Mouse (Mus musculus): ENCODE data around the gene Prkaa2. TPM values are rescaled to one million over a fixed set of nuclear protein-coding genes. Genes with fewer than 3 reads are reported as not detected.

Prkaa2 gene
- 0.50 and 0.52 TPM in 2 replicates for polyA plus RNA-seq (2015; fragmentation: Nextera tagmentation; extraction: Ambion mirVana)

DNA sequence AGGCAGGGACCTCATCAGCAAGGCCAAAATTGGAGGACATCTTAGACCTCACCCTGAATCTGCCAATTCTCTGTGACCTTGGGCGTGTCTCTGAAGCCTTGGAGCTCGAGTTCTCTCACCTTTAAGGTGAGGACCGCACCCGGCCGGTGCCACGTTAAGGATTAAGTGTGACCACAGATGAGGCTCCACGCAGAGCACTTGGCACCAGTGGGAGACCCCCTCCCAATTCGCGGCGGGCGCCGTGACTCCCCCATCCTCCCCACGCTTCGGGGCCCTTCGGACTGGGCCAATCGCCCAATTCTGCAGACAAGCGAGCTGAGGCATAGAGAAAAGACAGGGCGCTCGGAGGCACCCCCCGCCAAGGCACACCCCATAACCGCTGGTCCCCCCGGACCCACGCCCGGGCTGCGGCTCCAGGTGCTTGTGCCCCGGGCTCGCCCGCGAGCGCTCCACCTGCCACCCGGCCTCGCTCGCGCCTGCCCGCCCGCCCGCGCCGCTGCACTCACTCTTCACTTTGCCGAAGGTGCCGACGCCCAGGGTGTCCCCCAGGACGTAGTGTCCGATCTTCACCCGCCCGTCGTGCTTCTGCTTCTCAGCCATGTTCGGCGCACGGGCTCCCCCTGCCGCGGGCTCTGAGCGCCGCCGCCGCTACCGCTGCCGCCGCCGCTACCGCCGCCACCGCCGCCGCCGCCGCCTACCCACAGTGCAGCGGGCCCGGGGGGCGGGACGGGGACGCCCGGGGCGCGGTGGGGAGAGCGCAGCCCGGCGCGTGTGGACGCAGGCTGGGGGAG, at the start of gene Prkaa2:
Prkaa2 (minus strand) TSS at position 692 of the 791 bp plus-strand sequence.
- ATAC-seq (ENCODE audit: insufficient read depth), result peak; percentile 64
- Histone ChIP-seq H3K36me3 (replicated peaks) (no peaks in the 10 kb centered on the region), H3K4me2 (peak within 1 kb of the TSS; percentile 70), H3K9me3 (replicated peaks) (no peaks in the 10 kb centered on the region), H3K9ac (peak within 1 kb of the TSS; percentile 37), H3K4me3 (replicated peaks) (peak within 1 kb of the TSS; percentile 56), H3K4me1 (replicated peaks) (0 out of 2 replicates have a peak, but pooled peaks cover 3% of the 10 kb centered on the region), H3K27ac (replicated peaks) (no peak within 1 kb of the TSS), H3K27me3 (peaks cover 37% of the 10 kb centered on the region)
- 2% methylated on average over 75 of the region's 80 CpGs for WGBS (ENCODE audit: insufficient replicate concordance)

DNA sequence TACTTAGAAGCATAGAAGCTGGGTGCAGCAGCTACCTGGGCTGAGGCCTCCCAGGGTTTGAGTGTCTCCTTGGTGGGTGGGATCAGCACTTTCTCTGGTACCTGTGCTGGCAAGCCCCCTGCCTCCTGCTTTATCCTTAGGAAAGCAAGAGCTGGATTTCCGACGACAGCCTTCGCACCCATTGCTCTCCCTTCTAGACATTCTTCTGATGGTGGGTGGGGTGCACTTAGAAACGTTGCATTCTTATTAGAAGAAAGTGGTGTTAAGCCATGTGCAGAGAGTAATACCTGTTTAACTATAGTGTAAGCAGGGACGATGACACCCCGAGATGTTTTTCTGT, 49.8 kb upstream of the Prkaa2 start:
- Histone ChIP-seq H3K9ac (no peak overlapping the region), H3K4me1 (replicated peaks) (0 out of 2 replicates have a peak, but pooled peaks cover 7% of the 10 kb centered on the region)

DNA sequence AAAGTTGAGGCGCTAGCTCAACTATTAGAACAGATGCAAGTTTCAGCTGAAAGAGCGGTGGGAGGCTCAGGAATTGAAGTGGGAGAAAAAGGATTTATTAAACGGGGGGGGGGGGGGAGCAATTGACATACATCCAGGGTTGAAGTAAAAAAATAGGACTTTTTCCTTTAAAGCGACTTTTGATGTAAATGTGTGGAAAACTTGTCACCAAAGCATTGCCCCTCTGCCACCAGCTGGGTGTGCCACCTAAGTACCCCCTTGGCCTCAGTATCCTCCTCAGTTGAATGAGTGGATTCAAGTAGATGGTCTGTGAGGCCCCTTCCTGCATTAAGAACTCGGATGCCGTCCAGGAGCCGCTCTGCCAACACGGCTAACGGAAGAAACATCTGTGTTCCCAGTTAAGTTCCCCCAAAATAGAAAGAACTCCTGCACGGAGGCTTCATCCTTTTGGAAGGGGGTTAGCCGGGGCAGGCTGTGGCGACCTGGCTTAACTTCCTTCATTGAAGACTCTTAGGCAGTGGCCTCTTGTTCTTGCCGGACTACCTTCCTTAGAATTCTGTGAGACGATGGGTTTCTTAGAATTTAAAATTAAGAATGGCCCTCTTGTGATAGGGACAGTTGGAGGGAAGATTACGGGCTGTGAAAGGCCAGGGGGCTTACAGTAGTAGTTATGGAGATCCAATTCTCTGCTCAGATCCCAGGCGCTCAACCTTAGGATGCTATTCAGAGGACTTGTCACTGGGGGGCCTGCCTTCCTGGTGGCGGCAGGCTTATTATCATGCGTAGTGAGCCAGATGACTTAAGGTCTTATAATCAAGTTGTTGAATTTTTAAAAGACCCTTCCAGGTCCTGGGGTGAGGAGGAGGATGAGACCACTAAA, 49.2 kb upstream of the Prkaa2 start:
- Histone ChIP-seq H3K9me3 (replicated peaks) (no peaks in the 10 kb centered on the region), H3K4me2 (peak overlapping the region; percentile 60), H3K4me3 (replicated peaks) (peak overlapping the region; percentile 62), H3K9ac (peak overlapping the region; percentile 39; the same call in 1 of the 2 replicates), H3K4me1 (replicated peaks) (0 out of 2 replicates have a peak, but pooled peaks cover 6% of the 10 kb centered on the region), H3K36me3 (replicated peaks) (no peaks in the 10 kb centered on the region), H3K27me3 (peaks cover 37% of the 10 kb centered on the region), H3K27ac (replicated peaks) (0 out of 2 replicates have a peak overlapping the region, but pooled peaks have one; percentile 75)
- ATAC-seq (ENCODE audit: insufficient read depth), result no peak
- WGBS (ENCODE audit: insufficient replicate concordance), result 10% methylated on average over 18 of the region's 18 CpGs

More for the DNA sequence above, 49.8 kb upstream of the Prkaa2 start:
- H3K4me3 ChIP-seq (replicated peaks), result peak overlapping the region; percentile 62
- 30% methylated on average over 6 of the region's 6 CpGs for WGBS (ENCODE audit: insufficient replicate concordance)
- H3K27ac ChIP-seq (replicated peaks), result no peak overlapping the region
- H3K4me2 ChIP-seq, result peak overlapping the region; percentile 60
- H3K9me3 ChIP-seq (replicated peaks), result no peaks in the 10 kb centered on the region
- H3K27me3 ChIP-seq, result peaks cover 37% of the 10 kb centered on the region
- no peak for ATAC-seq (ENCODE audit: insufficient read depth)
- no peaks in the 10 kb centered on the region for H3K36me3 ChIP-seq (replicated peaks)

DNA sequence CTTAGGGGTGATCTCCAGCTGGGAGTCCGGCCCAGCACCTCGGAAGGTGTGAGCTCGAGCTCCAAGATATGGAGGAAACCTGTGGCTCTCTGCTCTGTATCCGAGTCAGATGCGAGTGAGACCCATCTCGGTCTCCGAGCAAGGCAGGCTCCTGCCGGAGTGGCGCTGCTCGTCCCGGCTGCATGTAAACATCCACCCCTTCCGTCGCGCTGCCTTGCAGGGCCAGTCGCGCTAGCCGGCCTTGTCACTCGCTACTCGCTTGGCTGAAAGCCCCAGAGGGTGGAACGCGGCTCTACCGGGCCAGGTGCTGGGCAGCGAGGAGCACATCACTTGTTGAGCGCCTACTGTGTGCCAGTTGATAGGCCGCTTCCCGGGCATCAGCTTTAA, 48.5 kb upstream of the Prkaa2 start:
- Histone ChIP-seq H3K4me3 (replicated peaks) (peak overlapping the region; percentile 62), H3K9me3 (replicated peaks) (no peaks in the 10 kb centered on the region), H3K4me2 (peak overlapping the region; percentile 60), H3K36me3 (replicated peaks) (no peaks in the 10 kb centered on the region), H3K4me1 (replicated peaks) (0 out of 2 replicates have a peak, but pooled peaks cover 4% of the 10 kb centered on the region), H3K27me3 (peaks cover 37% of the 10 kb centered on the region), H3K27ac (replicated peaks) (peak overlapping the region; percentile 75), H3K9ac (peak overlapping the region; percentile 49)
- 0% methylated on average over 26 of the region's 26 CpGs for WGBS (ENCODE audit: insufficient replicate concordance)
- peak; percentile 46; the same call in 1 of the 2 replicates for ATAC-seq (ENCODE audit: insufficient read depth)

DNA sequence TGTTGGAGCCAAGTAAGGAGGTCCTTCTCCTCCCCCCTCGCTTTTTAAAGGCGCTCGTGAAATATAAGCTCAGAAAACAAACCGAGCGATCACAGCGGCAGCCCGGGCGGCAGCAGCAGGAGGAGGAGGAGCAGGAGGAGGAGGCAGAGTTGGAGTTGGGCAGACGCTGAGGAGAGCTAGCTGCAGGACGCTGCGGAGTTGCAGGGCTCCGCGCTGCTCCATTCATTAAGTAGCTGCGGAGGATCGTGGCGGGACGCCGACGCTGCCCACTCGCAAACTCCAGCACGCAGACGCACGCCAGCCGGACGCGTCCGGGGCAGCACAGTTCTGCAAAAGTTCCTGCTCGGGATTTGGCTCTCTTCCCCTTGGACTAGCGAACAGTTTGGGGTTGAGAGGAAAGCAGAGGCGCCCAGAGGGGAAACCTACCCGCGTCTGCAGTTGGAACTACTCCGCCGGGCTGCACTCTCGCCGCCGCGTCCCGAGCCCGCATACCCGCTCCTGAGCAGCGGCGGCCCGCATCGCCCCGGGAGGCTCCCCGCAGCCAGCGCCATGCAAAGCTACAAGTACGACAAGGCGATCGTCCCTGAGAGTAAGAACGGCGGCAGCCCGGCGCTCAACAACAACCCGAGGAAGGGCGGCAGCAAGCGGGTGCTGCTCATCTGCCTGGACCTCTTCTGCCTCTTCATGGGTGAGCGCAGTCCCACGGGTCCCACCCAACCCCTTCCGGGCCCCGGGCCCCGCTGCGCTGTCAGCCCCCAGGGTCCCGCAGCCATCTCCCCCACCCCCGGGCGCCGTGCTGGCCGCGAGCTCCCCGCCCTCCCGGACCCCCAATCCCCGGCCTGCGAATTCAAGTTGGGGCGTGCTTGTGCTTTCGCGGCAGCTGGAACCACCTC, 47.8 kb upstream of the Prkaa2 start, which contains the start of gene Plpp3:
Plpp3 (plus strand) TSS at position 72 of the 893 bp plus-strand sequence.
- Histone ChIP-seq H3K4me1 (replicated peaks) (0 out of 2 replicates have a peak, but pooled peaks cover 2% of the 10 kb centered on the region), H3K9me3 (replicated peaks) (no peaks in the 10 kb centered on the region), H3K9ac (peak within 1 kb of the TSS; percentile 49), H3K4me2 (peak within 1 kb of the TSS; percentile 60), H3K27me3 (peaks cover 37% of the 10 kb centered on the region), H3K4me3 (replicated peaks) (peak within 1 kb of the TSS; percentile 62), H3K27ac (replicated peaks) (peak within 1 kb of the TSS; percentile 75), H3K36me3 (replicated peaks) (no peaks in the 10 kb centered on the region)
- under 1% methylated on average over 77 of the region's 77 CpGs for WGBS (ENCODE audit: insufficient replicate concordance)
- peak; percentile 63 for ATAC-seq (ENCODE audit: insufficient read depth)

DNA sequence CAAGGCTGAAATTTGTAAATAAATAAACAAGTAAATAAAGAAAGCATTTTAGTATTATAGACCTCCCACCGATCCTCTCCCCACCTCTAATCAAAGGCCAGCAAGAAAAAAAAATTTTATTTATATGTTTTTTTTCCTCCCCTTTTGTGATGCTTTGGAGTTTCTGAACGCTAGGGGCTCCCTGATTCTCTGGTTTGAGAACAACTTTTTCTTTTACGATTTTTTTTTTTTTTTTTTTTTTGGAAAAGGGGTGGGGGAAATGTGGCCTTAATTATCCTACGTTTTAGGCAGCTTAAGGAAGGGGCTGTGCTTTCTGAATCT, 47.2 kb upstream of the Prkaa2 start:
- Histone ChIP-seq H3K27me3 (peaks cover 37% of the 10 kb centered on the region), H3K4me2 (peak overlapping the region; percentile 60), H3K9ac (no peak overlapping the region), H3K4me3 (replicated peaks) (peak overlapping the region; percentile 62), H3K36me3 (replicated peaks) (no peaks in the 10 kb centered on the region), H3K27ac (replicated peaks) (peak overlapping the region; percentile 75; the same call in 1 of the 2 replicates), H3K4me1 (replicated peaks) (no peaks in the 10 kb centered on the region), H3K9me3 (replicated peaks) (no peaks in the 10 kb centered on the region)
- ATAC-seq (ENCODE audit: insufficient read depth), result no peak
- under 1% methylated on average over 4 of the region's 4 CpGs for WGBS (ENCODE audit: insufficient replicate concordance)

DNA sequence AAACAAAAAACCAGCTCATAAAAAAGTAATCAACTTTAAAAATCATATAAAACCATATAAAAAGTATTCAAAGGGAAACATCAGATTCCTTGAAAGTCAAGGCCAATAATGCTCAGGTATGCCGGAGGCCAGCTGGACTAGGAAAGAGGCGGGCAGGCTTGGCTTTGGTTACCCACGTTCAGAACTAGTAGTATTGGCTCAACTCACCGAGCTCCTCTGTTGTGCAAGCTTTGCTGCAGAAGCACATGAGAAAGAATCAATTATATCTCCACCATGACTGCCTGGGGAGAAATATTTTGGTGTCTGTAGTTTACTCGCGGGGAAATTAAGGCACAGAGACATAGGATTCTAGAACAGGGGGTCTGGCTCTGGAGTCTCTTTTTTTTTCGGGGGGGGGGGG, 46.6 kb upstream of the Prkaa2 start:
- Histone ChIP-seq H3K27me3 (peaks cover 37% of the 10 kb centered on the region), H3K36me3 (replicated peaks) (no peaks in the 10 kb centered on the region), H3K4me3 (replicated peaks) (no peak overlapping the region), H3K9ac (no peak overlapping the region), H3K9me3 (replicated peaks) (no peaks in the 10 kb centered on the region), H3K4me1 (replicated peaks) (no peaks in the 10 kb centered on the region), H3K4me2 (no peak overlapping the region), H3K27ac (replicated peaks) (no peak overlapping the region)
- ATAC-seq (ENCODE audit: insufficient read depth), result no peak
- 55% methylated on average over 7 of the region's 7 CpGs for WGBS (ENCODE audit: insufficient replicate concordance)

DNA sequence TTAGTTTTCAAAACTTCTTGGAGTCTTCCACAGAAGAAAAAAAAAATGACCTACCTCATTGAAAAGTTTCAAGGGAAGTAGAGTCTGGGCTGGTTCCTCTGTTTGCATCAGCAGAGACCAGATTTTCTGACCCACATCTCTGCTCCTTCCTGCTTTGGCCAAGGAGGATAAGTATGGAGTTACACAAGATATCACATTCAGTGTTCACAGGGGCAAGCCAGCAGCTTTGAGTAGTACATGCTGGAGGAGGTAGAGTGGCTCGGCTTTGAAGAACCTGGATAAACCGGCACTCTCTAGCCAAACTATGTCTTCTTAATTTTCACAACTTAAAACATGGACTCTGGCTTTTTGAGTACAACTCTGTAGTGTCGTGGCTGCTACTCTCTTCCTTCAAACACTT, 43.5 kb upstream of the Prkaa2 start:
- WGBS (ENCODE audit: insufficient replicate concordance), result 61% methylated on average over 3 of the region's 3 CpGs
- Histone ChIP-seq H3K4me2 (no peak overlapping the region), H3K36me3 (replicated peaks) (no peaks in the 10 kb centered on the region), H3K27me3 (peaks cover 21% of the 10 kb centered on the region), H3K9me3 (replicated peaks) (no peaks in the 10 kb centered on the region), H3K27ac (replicated peaks) (no peak overlapping the region), H3K4me1 (replicated peaks) (no peaks in the 10 kb centered on the region), H3K9ac (no peak overlapping the region), H3K4me3 (replicated peaks) (no peak overlapping the region)
- ATAC-seq (ENCODE audit: insufficient read depth), result no peak

DNA sequence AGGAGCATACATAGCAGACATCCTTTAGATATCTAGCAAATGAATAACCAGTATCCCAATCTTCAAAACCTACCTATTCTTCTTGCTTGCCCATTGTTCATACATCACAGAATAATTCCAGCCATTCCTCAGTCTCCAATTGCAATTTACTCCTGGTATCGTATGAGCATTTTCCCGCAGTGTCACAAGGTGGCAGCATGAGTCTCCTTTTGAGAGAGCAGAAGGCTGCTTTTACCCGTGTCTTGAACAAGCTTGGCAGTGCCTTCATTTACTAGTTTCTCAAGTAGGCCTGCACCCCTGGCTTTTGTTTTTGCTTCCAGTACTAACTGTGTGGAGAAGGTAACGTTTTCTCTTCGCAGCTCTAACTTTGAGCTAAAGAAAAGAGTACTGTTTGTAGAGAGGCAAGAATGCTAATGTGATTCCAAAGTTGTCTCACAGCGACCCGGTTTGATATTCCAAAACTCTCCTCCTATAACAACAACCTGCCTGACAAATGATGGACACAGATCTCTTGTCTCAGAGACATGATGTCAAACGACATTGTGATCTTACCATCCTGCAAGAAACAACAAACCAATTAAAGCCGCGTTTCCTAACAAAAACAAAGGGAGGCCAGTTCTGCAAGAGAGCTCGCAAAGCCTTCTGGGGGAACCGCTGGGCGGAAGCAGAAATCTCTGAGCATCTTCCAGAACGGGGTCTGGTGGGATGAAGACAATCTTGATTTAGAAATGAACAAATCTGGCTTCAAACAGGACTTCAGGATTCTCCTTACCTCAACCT, 42.4 kb upstream of the Prkaa2 start:
- H3K9ac ChIP-seq, result no peak overlapping the region
- no peak for ATAC-seq (ENCODE audit: insufficient read depth)
- H3K9me3 ChIP-seq (replicated peaks), result no peaks in the 10 kb centered on the region
- H3K4me3 ChIP-seq (replicated peaks), result no peak overlapping the region
- no peak overlapping the region for H3K4me2 ChIP-seq
- 40% methylated on average over 14 of the region's 14 CpGs for WGBS (ENCODE audit: insufficient replicate concordance)
- no peaks in the 10 kb centered on the region for H3K4me1 ChIP-seq (replicated peaks)
- H3K27me3 ChIP-seq, result peaks cover 9% of the 10 kb centered on the region
- H3K27ac ChIP-seq (replicated peaks), result no peak overlapping the region
- H3K36me3 ChIP-seq (replicated peaks), result no peaks in the 10 kb centered on the region

DNA sequence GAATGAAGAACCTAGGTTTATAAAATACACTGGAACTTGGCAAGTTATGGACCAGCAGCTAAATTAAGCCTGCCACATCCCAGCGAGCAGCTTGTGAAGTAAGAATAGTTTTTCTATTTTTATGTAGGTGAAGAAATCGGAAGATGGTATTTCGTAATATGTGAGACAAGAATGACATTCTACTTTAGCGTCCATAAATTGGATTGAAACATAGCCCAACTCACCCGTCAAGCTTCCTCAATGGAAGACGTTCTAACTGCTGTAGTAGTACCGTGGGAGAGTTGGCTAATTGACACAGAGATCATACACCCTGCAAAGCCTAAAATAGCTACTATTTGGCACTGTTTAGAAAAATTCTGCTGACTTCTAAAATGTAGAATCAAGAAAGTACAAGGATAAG, 39.8 kb upstream of the Prkaa2 start:
- ATAC-seq (ENCODE audit: insufficient read depth), result no peak
- Histone ChIP-seq H3K27me3 (no peaks in the 10 kb centered on the region), H3K9ac (no peak overlapping the region), H3K4me1 (replicated peaks) (no peaks in the 10 kb centered on the region), H3K4me2 (no peak overlapping the region), H3K9me3 (replicated peaks) (no peaks in the 10 kb centered on the region), H3K27ac (replicated peaks) (no peak overlapping the region), H3K4me3 (replicated peaks) (no peak overlapping the region), H3K36me3 (replicated peaks) (no peaks in the 10 kb centered on the region)
- 55% methylated on average over 7 of the region's 7 CpGs for WGBS (ENCODE audit: insufficient replicate concordance)
